ENCODE assay signal across 22 mouse cellular contexts in the genomic region with DNA sequence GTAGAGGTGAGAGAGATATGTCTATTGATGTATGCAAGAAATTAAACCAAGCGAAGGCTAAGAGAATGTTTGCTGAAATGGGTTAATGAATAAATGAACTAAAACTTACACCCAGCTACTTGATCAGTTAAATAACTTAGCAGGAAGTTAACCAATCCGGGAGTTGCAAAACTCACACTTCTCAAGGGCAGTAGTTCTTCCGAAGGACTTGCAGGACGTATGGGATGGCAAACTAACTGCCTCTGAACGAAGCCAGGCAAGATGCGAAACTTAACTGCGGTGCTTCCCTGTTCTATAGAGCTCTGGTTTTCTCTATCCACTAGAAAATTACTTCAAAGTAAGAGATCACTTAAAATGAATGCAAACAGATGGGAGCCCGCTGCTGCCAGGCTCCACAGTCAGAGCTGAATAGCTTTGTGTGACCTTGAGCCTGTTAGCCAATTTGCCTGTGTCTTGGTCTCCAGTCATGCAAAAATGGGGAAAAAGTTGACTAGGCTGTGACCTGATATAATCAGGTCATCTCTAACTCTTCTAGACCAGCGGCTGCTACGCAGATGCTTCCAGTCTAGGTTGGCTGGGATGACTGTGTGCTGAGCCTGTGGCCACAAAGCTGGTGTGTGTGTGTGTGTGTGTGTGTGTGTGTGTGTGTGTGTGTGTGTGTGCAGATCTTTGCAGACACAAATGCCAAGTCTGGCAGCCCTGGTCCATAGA. TPM values are rescaled to one million over a fixed set of nuclear protein-coding genes. Genes with fewer than 3 reads are reported as not detected.
DNase-seq lines count a peak whose midpoint lies in the region; ATAC-seq and TF ChIP-seq lines count a peak whose summit lies in the region.
"Had no signal": no experiment of that assay in that cellular context is flagged by ENCODE, and none has a peak within 500 bp of the region (broad histone marks: within the 10 kb centered on the region; RNA-seq: fewer than 3 reads in every experiment).

No protein-coding gene starts in this region.

- intact Hi-C loops in heart, postnatal 10 days (cut with DNase I) = no loop called here

- TF ChIP-seq CTCF in liver, adult 2 months (IDR thresholded peaks at IDR 0.05; ENCODE audit: low read depth, low read length) = no peak
- TF ChIP-seq CTCF in liver, postnatal 0 days (IDR thresholded peaks at IDR 0.05; ENCODE audit: low read depth) = no peak
- TF ChIP-seq CTCF in kidney, adult 2 months (conservative IDR thresholded peaks at IDR 0.05; ENCODE audit: insufficient read depth, insufficient read length, low read depth, low read length) = no peak

- TF ChIP-seq EP300 in liver, postnatal 0 days (IDR thresholded peaks at IDR 0.05; ENCODE audit: low read depth) = no peak

- peak; percentile 12 for DNase-seq in adrenal gland, adult 2 months
- no peak for DNase-seq in adrenal gland, postnatal 36 days
- DNase-seq in liver, adult 2 months (ENCODE audit: extremely low read depth, low read depth, low spot score) = peak; percentile 67
- no peak for DNase-seq in liver, postnatal 0 days
- peak; percentile 77 for DNase-seq in kidney, adult 2 months
- no peak for DNase-seq in heart, adult 11 months
- DNase-seq in heart, postnatal 10 days = no peak
- DNase-seq: heart, adult 2 months; liver, embryonic 13.5 days; lung, postnatal 14 days; thymus, postnatal 4 days had no signal

- no peak overlapping the region for H3K4me2 ChIP-seq in liver, postnatal 0 days (ENCODE audit: low read depth, low read length)
- H3K4me2 ChIP-seq: hindbrain, embryonic 15.5 days; liver, embryonic 13.5 days; midbrain, embryonic 13.5 days had no signal

- H3K27me3 ChIP-seq in liver, adult 2 months (ENCODE audit: control insufficient read depth, insufficient read depth, low read length) = no peaks in the 10 kb centered on the region
- H3K27me3 ChIP-seq in liver, postnatal 0 days (ENCODE audit: insufficient read depth, low read length) = no peaks in the 10 kb centered on the region
- H3K27me3 ChIP-seq in kidney, adult 2 months (replicated peaks; ENCODE audit: control insufficient read depth, insufficient read depth, low read length) = no peaks in the 10 kb centered on the region
- H3K27me3 ChIP-seq: hindbrain, embryonic 15.5 days; liver, embryonic 13.5 days; midbrain, embryonic 13.5 days had no signal

- H3K4me3 ChIP-seq in liver, adult 2 months (ENCODE audit: insufficient read depth, low read depth, low read length) = no peak overlapping the region
- H3K4me3 ChIP-seq in liver, postnatal 0 days (ENCODE audit: low read depth, low read length) = no peak overlapping the region
- no peak overlapping the region for H3K4me3 ChIP-seq in kidney, adult 2 months (ENCODE audit: insufficient read depth, low read depth, low read length)
- H3K4me3 ChIP-seq: forebrain, embryonic 10.5 days; heart, adult 2 months; hindbrain, embryonic 15.5 days; limb, embryonic 10.5 days; liver, embryonic 13.5 days; midbrain, embryonic 13.5 days had no signal

- peaks cover 6% of the 10 kb centered on the region; the same call in 1 of the 2 replicates for H3K4me1 ChIP-seq in liver, adult 2 months (ENCODE audit: control insufficient read depth, insufficient read depth, low read length)
- H3K4me1 ChIP-seq in liver, postnatal 0 days (ENCODE audit: insufficient read depth) = peaks cover 9% of the 10 kb centered on the region; the same call in 1 of the 2 replicates
- H3K4me1 ChIP-seq in kidney, adult 2 months (ENCODE audit: control insufficient read depth, insufficient read depth, low read length) = peaks cover 18% of the 10 kb centered on the region
- H3K4me1 ChIP-seq: forebrain, embryonic 10.5 days; hindbrain, embryonic 15.5 days; limb, embryonic 10.5 days; liver, embryonic 13.5 days; midbrain, embryonic 13.5 days had no signal

- 35% methylated on average over 10 of the region's 10 CpGs for WGBS in liver, adult 2 months
- WGBS in liver, postnatal 0 days (ENCODE audit: insufficient replicate concordance) = 61% methylated on average over 10 of the region's 10 CpGs
- WGBS in kidney, adult 2 months = 23% methylated on average over 10 of the region's 10 CpGs

- no peak for ATAC-seq in liver, postnatal 0 days
- peak; percentile 23 for ATAC-seq in megakaryocyte progenitor cell, adult 5-6 weeks (replicated peaks; ENCODE audit: poor library complexity)
- ATAC-seq: midbrain, embryonic 13.5 days had no signal

- H3K9ac ChIP-seq in liver, adult 2 months (ENCODE audit: low read depth, low read length) = no peak overlapping the region
- no peak overlapping the region for H3K9ac ChIP-seq in liver, postnatal 0 days (replicated peaks)
- H3K9ac ChIP-seq: hindbrain, embryonic 15.5 days; liver, embryonic 13.5 days; midbrain, embryonic 13.5 days had no signal

- H3K79me2 ChIP-seq in liver, adult 2 months (ENCODE audit: control insufficient read depth, insufficient read depth, low read length) = no peaks in the 10 kb centered on the region

- no peaks in the 10 kb centered on the region for H3K36me3 ChIP-seq in liver, adult 2 months (ENCODE audit: control insufficient read depth, insufficient read depth, low read length)
- H3K36me3 ChIP-seq in liver, postnatal 0 days (replicated peaks; ENCODE audit: insufficient read depth, low read length) = no peaks in the 10 kb centered on the region
- no peaks in the 10 kb centered on the region for H3K36me3 ChIP-seq in kidney, adult 2 months (ENCODE audit: control insufficient read depth, insufficient read depth, low read length)
- H3K36me3 ChIP-seq: forebrain, embryonic 10.5 days; hindbrain, embryonic 15.5 days; limb, embryonic 10.5 days; liver, embryonic 13.5 days; midbrain, embryonic 13.5 days had no signal

- no peak overlapping the region for H3K27ac ChIP-seq in liver, adult 2 months (replicated peaks; ENCODE audit: insufficient read depth, low read depth, low read length)
- no peak overlapping the region for H3K27ac ChIP-seq in liver, postnatal 0 days (ENCODE audit: low read depth)
- peak overlapping the region; percentile 80 for H3K27ac ChIP-seq in kidney, adult 2 months (ENCODE audit: insufficient read depth, low read depth, low read length)
- H3K27ac ChIP-seq: forebrain, embryonic 10.5 days; heart, adult 2 months; hindbrain, embryonic 15.5 days; limb, embryonic 10.5 days; liver, embryonic 13.5 days; midbrain, embryonic 13.5 days had no signal

- TF ChIP-seq POLR2A in liver, adult 2 months (IDR thresholded peaks at IDR 0.05; ENCODE audit: extremely low read depth, insufficient read depth, low read length) = no peak
- TF ChIP-seq POLR2A in kidney, adult 2 months (IDR thresholded peaks at IDR 0.05; ENCODE audit: low read depth, low read length) = no peak

- H3K9me3 ChIP-seq in liver, postnatal 0 days (ENCODE audit: low read length) = no peaks in the 10 kb centered on the region; the same call in 1 of the 2 replicates
- H3K9me3 ChIP-seq: hindbrain, embryonic 15.5 days; limb, embryonic 10.5 days; liver, embryonic 13.5 days had no signal

RNA-seq across cellular contexts. Expression of a gene that starts 9.6 kb away (rescaled TPM):
- not detected for total RNA-seq in adrenal gland, adult 2 months (2021)
- polyA plus RNA-seq in adrenal gland, adult 2 months (2012; rRNA removed) = 0.06 TPM in 1 of 2 replicates, not detected in the other
- total RNA-seq in adrenal gland, postnatal 36 days (2021) = not detected
- 0.07 TPM in 1 of 2 replicates, not detected in the other for total RNA-seq in liver, adult 2 months (2014; rRNA removed)
- polyA plus RNA-seq in liver, adult 2 months (2012; rRNA removed) = 0.06 TPM in 1 of 2 replicates, not detected in the other
- not detected in 2 replicates for polyA plus RNA-seq in liver, postnatal 0 days (2015; fragmentation: Nextera tagmentation; extraction: Ambion mirVana)
- 156 and 213 TPM in 2 replicates for polyA plus RNA-seq in kidney, adult 2 months (2012; rRNA removed)
- not detected in 2 replicates for total RNA-seq in megakaryocyte progenitor cell, adult 5-6 weeks (2015)
- not detected in 2 replicates for total RNA-seq in megakaryocyte progenitor cell, adult 5-6 weeks (2017)
- total RNA-seq in heart, postnatal 10 days (2021) = not detected
- total RNA-seq: common myeloid progenitor, adult 5-6 weeks; gastrocnemius, adult 18-20 months; heart, adult 2 months; layer of hippocampus, postnatal 25 days had no signal
- polyA plus RNA-seq: embryonic facial prominence, embryonic 14.5 days; forebrain, embryonic 10.5 days; heart, postnatal 0 days; hindbrain, embryonic 15.5 days; limb, embryonic 10.5 days; liver, embryonic 13.5 days; midbrain, embryonic 13.5 days; neural tube, embryonic 11.5 days had no signal

RNA-seq across cellular contexts. Expression of a gene that starts 40.3 kb away (rescaled TPM):
- not detected for total RNA-seq in adrenal gland, adult 2 months (2021)
- not detected in 2 replicates for polyA plus RNA-seq in adrenal gland, adult 2 months (2012; rRNA removed)
- total RNA-seq in adrenal gland, postnatal 36 days (2021) = not detected
- total RNA-seq in liver, adult 2 months (2014; rRNA removed) = 0.07 TPM in 1 of 2 replicates, not detected in the other
- not detected in 2 replicates for polyA plus RNA-seq in liver, adult 2 months (2012; rRNA removed)
- not detected in 2 replicates for polyA plus RNA-seq in liver, postnatal 0 days (2015; fragmentation: Nextera tagmentation; extraction: Ambion mirVana)
- polyA plus RNA-seq in kidney, adult 2 months (2012; rRNA removed) = 0.03 TPM in 1 of 2 replicates, not detected in the other
- total RNA-seq in megakaryocyte progenitor cell, adult 5-6 weeks (2015) = not detected in 2 replicates
- not detected in 2 replicates for total RNA-seq in megakaryocyte progenitor cell, adult 5-6 weeks (2017)
- total RNA-seq in heart, postnatal 10 days (2021) = not detected
- total RNA-seq: common myeloid progenitor, adult 5-6 weeks; gastrocnemius, adult 18-20 months; heart, adult 2 months; layer of hippocampus, postnatal 25 days had no signal
- polyA plus RNA-seq: embryonic facial prominence, embryonic 14.5 days; forebrain, embryonic 10.5 days; heart, adult 2 months; heart, postnatal 0 days; hindbrain, embryonic 15.5 days; limb, embryonic 10.5 days; liver, embryonic 13.5 days; midbrain, embryonic 13.5 days; neural tube, embryonic 11.5 days had no signal

RNA-seq across cellular contexts. Expression of a gene that starts 42.4 kb away (rescaled TPM):
- 10 to 100 TPM in 1 of 2 experiments, 1 to 10 TPM in 1; 9.6 to 15.9 TPM for total RNA-seq in adrenal gland, adult 2 months (2021)
- 30.9 and 48.8 TPM in 2 replicates for polyA plus RNA-seq in adrenal gland, adult 2 months (2012; rRNA removed)
- 10 to 100 TPM; 12.5 to 19.8 TPM for total RNA-seq in adrenal gland, postnatal 36 days (2021)
- 755 and 780 TPM in 2 replicates for total RNA-seq in liver, adult 2 months (2014; rRNA removed)
- polyA plus RNA-seq in liver, adult 2 months (2012; rRNA removed) = 1,396 and 1,582 TPM in 2 replicates
- 496 and 544 TPM in 2 replicates for polyA plus RNA-seq in liver, postnatal 0 days (2015; fragmentation: Nextera tagmentation; extraction: Ambion mirVana)
- polyA plus RNA-seq in kidney, adult 2 months (2012; rRNA removed) = 417 and 424 TPM in 2 replicates
- total RNA-seq in megakaryocyte progenitor cell, adult 5-6 weeks (2015) = 0.30 and 0.76 TPM in 2 replicates
- total RNA-seq in megakaryocyte progenitor cell, adult 5-6 weeks (2017) = not detected in 2 replicates
- 1 to 10 TPM; 2.6 to 4.8 TPM for total RNA-seq in heart, postnatal 10 days (2021)
- total RNA-seq: common myeloid progenitor, adult 5-6 weeks had no signal

Comparison
In these comparisons a context has a peak if more than half of its experiments do, and no peak if none do; other contexts are left out.
1. DNase-seq: peak in adrenal gland, adult 2 months (single experiment), liver, adult 2 months (single experiment) and kidney, adult 2 months (single experiment); none in adrenal gland, postnatal 36 days (0 of 2), liver, postnatal 0 days (single experiment), heart, adult 11 months (single experiment) and heart, postnatal 10 days (0 of 2).
2. RNA of a gene that starts 42.4 kb away (total RNA-seq): 755 to 780 TPM in liver, adult 2 months; 12.5 to 19.8 TPM in adrenal gland, postnatal 36 days, 9.6 to 15.9 TPM in adrenal gland, adult 2 months, 2.6 to 4.8 TPM in heart, postnatal 10 days and 0.30 to 0.76 TPM in megakaryocyte progenitor cell, adult 5-6 weeks; every median in the first group is over 10 times any median in the second.